Mouse (Mus musculus) stomach, postnatal 0 days (tissue): ENCODE data around the gene Anxa1. TPM values are rescaled to one million over a fixed set of nuclear protein-coding genes. Genes with fewer than 3 reads are reported as not detected.

Experiments used
- ATAC-seq: fragments of 200-750 bp; cut with Nextera tagmentation; 2 replicates; pipeline ENCODE4 v1.8.0; 2017; ENCODE audit not compliant: low FRiP score, low TSS enrichment
- DNase-seq: peaks from one replicate; pipeline ENCODE4 v3.0.0-alpha.2; 2016; ENCODE audit warnings: low spot score
- H3K27ac ChIP-seq: fragments of 300-500 bp; sonication (generic); replicated peaks from 2 replicates; pipeline ENCODE4 v1.5.1; 2014; ENCODE audit warnings: mild to moderate bottlenecking, control low read depth
- H3K27me3 ChIP-seq: fragments of 300-500 bp; sonication (generic); 2 replicates; pipeline ENCODE4 v1.6.1; 2014; ENCODE audit warnings: low read length; ENCODE audit not compliant: control insufficient read depth, insufficient read depth
- H3K36me3 ChIP-seq: fragments of 300-500 bp; sonication (generic); 2 replicates; pipeline ENCODE4 v1.6.1; 2014; ENCODE audit warnings: low read length, mixed read lengths; ENCODE audit not compliant: control insufficient read depth, insufficient read depth
- H3K4me1 ChIP-seq: fragments of 300-500 bp; sonication (generic); replicated peaks from 2 replicates; pipeline ENCODE4 v1.6.1; 2014; ENCODE audit warnings: antibody characterized with exemption; ENCODE audit not compliant: control insufficient read depth, insufficient read depth
- H3K4me2 ChIP-seq: fragments of 300-500 bp; sonication (generic); replicated peaks from 2 replicates; pipeline ENCODE4 v1.6.1; 2014; ENCODE audit warnings: low read depth, mild to moderate bottlenecking, control low read depth, moderate library complexity
- H3K4me3 ChIP-seq: fragments of 300-500 bp; sonication (generic); 2 replicates; pipeline ENCODE4 v1.5.1; 2014; ENCODE audit warnings: low read depth, low read length, control low read depth
- H3K9ac ChIP-seq: fragments of 300-500 bp; sonication (generic); 2 replicates; pipeline ENCODE4 v1.6.1; 2014; ENCODE audit warnings: mild to moderate bottlenecking, low read length, control low read depth, mixed read lengths
- H3K9me3 ChIP-seq: fragments of 300-500 bp; sonication (generic); 2 replicates; pipeline ENCODE4 v1.6.1; 2016; ENCODE audit warnings: low read length; ENCODE audit not compliant: control insufficient read depth
- CTCF ChIP-seq: IDR thresholded peaks from 2 replicates; pipeline ENCODE4 v1.5.1; 2016; ENCODE audit warnings: antibody characterized with exemption, low read depth, mild to moderate bottlenecking, moderate library complexity
- EP300 ChIP-seq: optimal IDR thresholded peaks from 2 replicates; pipeline ENCODE3; 2016; ENCODE audit warnings: antibody characterized with exemption
- WGBS: fragments of 180-500 bp; shearing (Covaris S2); extraction: QIAGEN DNeasy Blood & Tissue Kit; methylation state at CpG from one replicate; pipeline ENCODE4 v1.1.7; 2014; 5-methylcytosine and 5-hydroxymethylcytosine counted together
- polyA plus RNA-seq: library from polyadenylated mRNA; unstranded; fragments of >200 nt; fragmentation: Nextera tagmentation; extraction: Ambion mirVana; gene quantifications from 2 replicates; pipeline ENCODE4 v1.2.1, GENCODE M21; 2015

The Anxa1 gene
- polyA plus RNA-seq, 1 experiment from 2014 or later: 666 TPM

DNA sequence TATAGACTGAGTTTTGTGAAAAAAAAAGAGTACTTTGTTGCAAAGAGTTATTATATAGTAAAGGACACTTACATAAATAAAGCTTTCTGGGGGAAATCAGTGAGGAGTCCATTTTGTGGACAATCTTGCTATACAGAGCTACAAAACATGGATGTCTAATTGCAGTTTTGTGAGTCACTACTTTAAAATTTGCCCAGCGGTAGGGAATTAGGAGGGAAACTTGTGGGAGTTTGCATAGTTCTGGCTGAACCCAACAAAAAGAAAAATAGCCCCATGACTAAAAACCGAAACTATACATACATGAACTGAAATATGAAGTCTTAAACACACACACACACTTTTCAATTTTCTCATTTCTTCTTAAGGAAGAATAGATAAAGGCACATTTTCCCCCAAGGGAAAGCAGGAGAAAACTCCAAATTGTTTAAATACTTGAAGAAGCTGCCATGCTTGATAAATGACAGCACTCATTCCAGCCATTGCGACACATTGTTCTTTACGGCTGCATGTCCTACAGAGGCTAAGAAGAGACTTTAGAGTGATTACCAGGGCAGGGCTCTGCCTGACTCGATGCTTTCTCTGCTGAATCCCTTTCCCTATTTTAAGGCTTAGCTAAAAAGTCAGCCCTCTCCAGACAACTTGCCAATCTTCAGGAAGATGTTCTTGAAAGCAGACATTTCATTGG lies 11.9 kb upstream of the Anxa1 start:
- Histone ChIP-seq H3K27me3 (no peaks in the 10 kb centered on the region), H3K4me2 (no peak overlapping the region), H3K9me3 (no peaks in the 10 kb centered on the region), H3K36me3 (no peaks in the 10 kb centered on the region), H3K27ac (no peak overlapping the region), H3K4me3 (no peak overlapping the region), H3K4me1 (0 out of 2 replicates have a peak, but pooled peaks cover 4% of the 10 kb centered on the region), H3K9ac (no peak overlapping the region)
- DNase-seq (no peak), ATAC-seq (no peak)
- WGBS: 33% methylated on average over 5 of the region's 5 CpGs
- no peak for TF ChIP-seq EP300
- no peak for TF ChIP-seq CTCF

DNA sequence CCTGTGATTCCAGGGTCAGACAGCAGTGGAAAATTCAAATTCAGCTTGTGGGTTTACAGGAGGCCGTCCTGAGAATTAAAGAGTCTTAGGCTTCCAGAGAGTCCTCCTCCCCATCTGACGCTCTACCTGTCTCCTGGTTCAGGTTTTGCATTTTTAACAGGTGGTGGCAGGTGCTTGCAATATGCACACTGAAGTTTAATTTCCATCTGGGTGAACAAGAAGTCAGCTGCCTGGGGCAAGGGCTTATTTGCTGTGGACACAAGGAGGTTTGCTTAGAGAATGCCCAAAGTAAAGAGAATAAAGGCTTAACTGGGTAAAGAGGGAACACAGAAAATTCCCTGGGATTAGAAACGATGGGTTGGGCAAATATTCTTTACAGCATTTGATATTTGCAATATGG lies 11.2 kb upstream of the Anxa1 start:
- TF ChIP-seq CTCF (no peak), EP300 (no peak)

GRCm38 (mm10) chr19:20399187-20399586 lies 8.4 kb upstream of the Anxa1 start:
- Histone ChIP-seq H3K27me3 (no peaks in the 10 kb centered on the region), H3K4me3 (no peak overlapping the region), H3K27ac (no peak overlapping the region), H3K4me1 (no peaks in the 10 kb centered on the region), H3K9me3 (no peaks in the 10 kb centered on the region), H3K4me2 (no peak overlapping the region), H3K9ac (no peak overlapping the region), H3K36me3 (no peaks in the 10 kb centered on the region)
- WGBS: 58% methylated on average over 4 of the region's 4 CpGs
- DNase-seq (no peak), ATAC-seq (no peak)
- TF ChIP-seq EP300 (no peak), CTCF (no peak)

More for the DNA sequence above, 11.2 kb upstream of the Anxa1 start:
- Histone ChIP-seq H3K4me1 (0 out of 2 replicates have a peak, but pooled peaks cover 4% of the 10 kb centered on the region), H3K4me3 (no peak overlapping the region), H3K27me3 (no peaks in the 10 kb centered on the region), H3K9ac (no peak overlapping the region), H3K27ac (no peak overlapping the region), H3K9me3 (no peaks in the 10 kb centered on the region), H3K36me3 (no peaks in the 10 kb centered on the region), H3K4me2 (no peak overlapping the region)
- ATAC-seq (no peak), DNase-seq (no peak)
- 55% methylated on average over 3 of the region's 3 CpGs for WGBS

DNA sequence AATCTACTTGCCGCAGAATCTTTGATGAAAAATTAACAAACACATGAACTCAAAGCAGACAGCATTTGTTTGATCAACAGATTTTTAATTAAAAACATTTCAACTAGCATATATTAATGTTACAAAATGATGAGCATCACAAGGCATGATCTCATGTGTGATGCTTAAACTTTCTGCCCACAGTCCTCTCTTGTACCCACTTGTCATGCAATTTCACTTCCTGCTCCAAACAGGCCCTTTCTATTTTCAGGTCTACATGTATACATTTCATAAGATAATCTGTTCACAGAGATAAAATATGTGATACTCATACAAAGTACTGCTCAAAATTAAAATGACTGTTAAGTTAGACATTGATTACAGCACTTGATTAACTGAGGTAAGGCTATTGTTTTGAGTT lies 6.3 kb upstream of the Anxa1 start:
- no peaks in the 10 kb centered on the region for H3K36me3 ChIP-seq
- no peak for TF ChIP-seq CTCF
- no peak for TF ChIP-seq EP300
- no peak overlapping the region for H3K4me2 ChIP-seq
- no peak for ATAC-seq
- 95% methylated on average over 1 of the region's 1 CpGs for WGBS
- no peak overlapping the region for H3K4me3 ChIP-seq
- H3K27ac ChIP-seq: no peak overlapping the region
- H3K4me1 ChIP-seq: no peaks in the 10 kb centered on the region
- no peaks in the 10 kb centered on the region for H3K27me3 ChIP-seq
- no peaks in the 10 kb centered on the region for H3K9me3 ChIP-seq
- DNase-seq: no peak
- H3K9ac ChIP-seq: no peak overlapping the region

DNA sequence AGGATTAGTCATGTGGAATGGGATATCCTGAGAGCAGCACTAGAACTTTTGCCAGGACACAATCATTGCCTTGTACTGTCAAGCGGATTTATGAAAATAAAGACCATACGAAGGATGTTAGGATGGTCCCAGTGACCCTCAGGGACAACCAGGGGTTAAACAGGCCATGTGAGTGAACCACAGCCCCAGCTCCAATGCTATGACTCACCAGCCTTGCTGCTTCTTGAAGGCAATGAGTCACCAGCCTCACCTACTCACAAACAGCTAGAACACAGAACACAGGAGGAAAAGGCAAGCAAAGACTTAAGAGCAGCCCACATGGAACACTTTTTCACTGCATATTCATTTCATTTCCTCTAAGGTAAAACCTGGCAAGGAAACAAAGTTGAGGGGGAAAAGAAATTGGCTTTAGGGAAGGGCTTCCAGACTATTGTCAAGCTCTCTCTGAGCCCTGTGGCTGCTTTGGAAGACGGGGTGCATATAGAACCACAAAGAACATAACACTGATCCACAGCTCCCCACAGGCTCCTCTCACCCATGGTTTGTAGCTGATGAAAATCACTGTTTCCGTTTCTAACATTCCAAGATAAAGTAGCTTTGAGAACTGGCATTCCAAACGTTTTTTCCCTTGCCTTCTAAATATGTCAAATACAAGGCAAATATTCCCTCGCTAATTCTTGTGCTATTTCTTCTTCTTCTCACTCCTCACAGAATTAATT lies 3.0 kb upstream of the Anxa1 start:
- no peak overlapping the region for H3K4me3 ChIP-seq
- peak; percentile 90 for ATAC-seq
- WGBS: 47% methylated on average over 6 of the region's 6 CpGs
- peak overlapping the region; percentile 84 for H3K27ac ChIP-seq
- TF ChIP-seq EP300 (no peak), CTCF (no peak)
- H3K4me1 ChIP-seq: no peaks in the 10 kb centered on the region
- DNase-seq: peak; percentile 47
- no peaks in the 10 kb centered on the region for H3K27me3 ChIP-seq
- H3K36me3 ChIP-seq: no peaks in the 10 kb centered on the region
- H3K9me3 ChIP-seq: no peaks in the 10 kb centered on the region
- H3K4me2 ChIP-seq: no peak overlapping the region
- no peak overlapping the region for H3K9ac ChIP-seq

GRCm38 (mm10) chr19:20389723-20390122 lies 1.0 kb downstream of the Anxa1 start:
- no peaks in the 10 kb centered on the region for H3K27me3 ChIP-seq
- peak overlapping the region; percentile 42 for H3K4me2 ChIP-seq
- H3K4me1 ChIP-seq: no peaks in the 10 kb centered on the region
- 32% methylated on average over 7 of the region's 7 CpGs for WGBS
- DNase-seq: no peak
- 0 out of 2 replicates have a peak overlapping the region, but pooled peaks have one; percentile 26 for H3K27ac ChIP-seq
- H3K36me3 ChIP-seq: no peaks in the 10 kb centered on the region
- peak overlapping the region; percentile 43 for H3K9ac ChIP-seq
- H3K4me3 ChIP-seq: peak overlapping the region; percentile 38
- H3K9me3 ChIP-seq: no peaks in the 10 kb centered on the region
- no peak for TF ChIP-seq CTCF
- TF ChIP-seq EP300: no peak
- ATAC-seq: no peak
